Mouse (Mus musculus): Measurements from ENCODE around the gene Gm49342. TPM values are rescaled to one million over a fixed set of nuclear protein-coding genes. Genes with fewer than 3 reads are reported as not detected.
"Not testable (repeated sequence)": the region's sequence is repeated elsewhere in the genome, so short reads cannot be mapped to it uniquely, and the experiment has no call there.

Gm49342 gene
- polyA plus RNA-seq, 1 experiment = 27.3 TPM

DNA sequence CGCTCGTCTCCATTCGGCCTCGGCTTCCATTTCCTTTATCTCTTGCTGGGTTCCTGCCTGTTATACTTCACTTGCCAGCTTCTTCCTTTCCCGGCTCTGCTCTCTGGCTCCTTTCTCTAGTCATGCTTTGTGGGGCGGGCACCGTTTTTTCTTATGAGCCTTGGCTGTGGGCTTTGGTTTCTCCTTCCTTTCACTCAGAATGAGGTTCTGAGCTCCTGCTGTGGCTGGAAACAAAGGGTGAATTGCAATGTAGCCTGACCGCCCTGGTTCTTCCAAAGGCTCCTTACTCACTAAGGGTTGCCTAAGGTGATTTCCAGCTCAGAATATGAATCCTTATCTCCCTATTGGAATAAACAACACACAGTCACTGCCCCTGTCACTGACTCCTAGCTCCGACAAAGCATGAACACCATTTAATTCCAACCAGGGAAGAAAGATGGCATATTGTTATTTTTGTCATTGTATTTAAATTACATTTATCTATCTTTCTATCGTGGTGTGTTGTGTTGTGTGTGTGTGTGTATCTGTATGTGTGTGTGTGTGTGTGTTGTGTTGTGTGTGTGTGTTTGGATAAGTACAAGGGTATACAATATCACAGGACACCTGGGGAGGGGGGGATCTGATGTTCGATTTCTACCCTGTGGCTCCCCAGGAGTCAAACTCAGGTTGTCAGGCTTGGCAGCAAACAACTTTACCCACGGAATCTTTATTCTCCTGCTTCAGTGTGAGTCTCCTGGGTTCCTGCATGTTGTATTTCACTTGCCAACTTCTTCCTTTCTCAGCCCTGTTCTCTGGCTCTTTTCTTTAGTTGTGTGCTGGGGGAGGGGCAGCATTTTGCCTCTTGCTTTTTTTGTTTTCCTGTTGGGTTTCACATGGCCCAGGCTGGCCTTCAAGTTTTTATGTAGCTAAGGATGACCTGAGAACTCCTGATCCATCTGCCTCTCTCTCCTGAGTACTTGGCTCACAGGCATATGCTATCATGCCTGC lies 25.5 kb downstream of the Gm49342 start:
- Histone ChIP-seq H3K79me3 (ENCODE audit: low read depth) (no peaks in the 10 kb centered on the region), H3K36me3 (ENCODE audit: control insufficient read depth, insufficient read depth) (no peaks in the 10 kb centered on the region), H3K79me2 (ENCODE audit: control insufficient read depth, insufficient read depth) (no peaks in the 10 kb centered on the region), H3K27me3 (ENCODE audit: control insufficient read depth, insufficient read depth, insufficient read length) (no peaks in the 10 kb centered on the region), H3K4me3 (ENCODE audit: insufficient read depth, poor library complexity, severe bottlenecking) (no peak overlapping the region), H3ac (ENCODE audit: control insufficient read depth, insufficient read length, low read depth) (no peak overlapping the region)
- TF ChIP-seq CTCF (IDR thresholded peaks at IDR 0.05; ENCODE audit: control insufficient read depth, insufficient read depth, insufficient read length) (no peak), MAX (IDR thresholded peaks at IDR 0.05) (no peak), MYOG (IDR thresholded peaks at IDR 0.05; ENCODE audit: control insufficient read depth, extremely low read depth, insufficient read length) (no peak), FOSL1 (IDR thresholded peaks at IDR 0.05; ENCODE audit: insufficient read depth, low read length, poor library complexity, severe bottlenecking) (no peak), CEBPB (IDR thresholded peaks at IDR 0.05; ENCODE audit: low read depth) (no peak), MYOD1 (IDR thresholded peaks at IDR 0.05; ENCODE audit: control insufficient read depth, insufficient read length, low read depth) (no peak), USF1 (IDR thresholded peaks at IDR 0.05; ENCODE audit: low read depth) (no peak)

DNA sequence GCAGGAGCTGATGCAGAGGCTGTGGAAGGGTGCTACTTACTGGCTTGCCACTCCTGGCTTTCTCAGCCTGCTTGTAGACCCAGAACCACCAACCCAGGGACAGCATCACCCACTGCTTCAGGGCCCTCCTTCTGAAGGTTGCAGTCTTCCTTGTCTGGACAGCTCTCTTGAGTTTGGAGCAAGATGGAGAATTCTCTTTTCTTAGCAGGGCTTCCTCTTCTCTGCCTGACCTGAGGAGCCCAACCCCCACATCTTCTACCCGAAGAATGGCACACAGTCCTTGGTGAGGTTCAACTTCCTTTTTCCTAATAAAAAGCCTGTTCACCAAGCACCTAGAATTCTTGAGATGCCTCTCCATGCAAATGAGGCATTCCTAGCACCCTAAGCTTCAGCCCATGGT lies 26.5 kb downstream of the Gm49342 start:
- TF ChIP-seq CTCF (IDR thresholded peaks at IDR 0.05; ENCODE audit: control insufficient read depth, insufficient read depth, insufficient read length) (no peak), FOSL1 (IDR thresholded peaks at IDR 0.05; ENCODE audit: insufficient read depth, low read length, poor library complexity, severe bottlenecking) (no peak), MAX (IDR thresholded peaks at IDR 0.05) (no peak), CEBPB (IDR thresholded peaks at IDR 0.05; ENCODE audit: low read depth) (no peak), MYOD1 (IDR thresholded peaks at IDR 0.05; ENCODE audit: control insufficient read depth, insufficient read length, low read depth) (no peak), USF1 (IDR thresholded peaks at IDR 0.05; ENCODE audit: low read depth) (no peak), MYOG (IDR thresholded peaks at IDR 0.05; ENCODE audit: control insufficient read depth, extremely low read depth, insufficient read length) (no peak)
- Histone ChIP-seq H3K79me2 (ENCODE audit: control insufficient read depth, insufficient read depth) (no peaks in the 10 kb centered on the region), H3K27me3 (ENCODE audit: control insufficient read depth, insufficient read depth, insufficient read length) (no peaks in the 10 kb centered on the region), H3K4me3 (ENCODE audit: insufficient read depth, poor library complexity, severe bottlenecking) (no peak overlapping the region), H3K79me3 (ENCODE audit: low read depth) (no peaks in the 10 kb centered on the region), H3ac (ENCODE audit: control insufficient read depth, insufficient read length, low read depth) (no peak overlapping the region), H3K36me3 (ENCODE audit: control insufficient read depth, insufficient read depth) (no peaks in the 10 kb centered on the region)

DNA sequence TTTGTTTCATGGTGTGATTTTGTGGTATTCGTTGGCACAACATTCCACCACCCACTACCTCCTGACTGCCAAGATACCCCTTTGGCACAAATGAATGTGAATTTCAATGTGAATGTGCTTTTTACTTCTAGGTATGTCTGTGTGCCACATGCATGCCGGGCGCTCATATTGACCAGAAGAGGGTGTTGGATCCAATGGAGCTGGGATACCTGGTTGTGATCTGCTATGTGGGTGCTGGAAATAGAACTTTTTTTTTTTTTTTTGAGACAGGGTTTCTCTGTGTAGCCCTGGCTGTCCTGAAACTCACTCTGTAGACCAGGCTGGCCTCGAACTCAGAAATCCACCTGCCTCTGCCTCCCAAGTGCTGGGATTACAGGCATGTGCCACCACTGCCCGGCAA lies 28.7 kb downstream of the Gm49342 start:
- H3K79me3 ChIP-seq (ENCODE audit: low read depth); H3K4me3 ChIP-seq (ENCODE audit: insufficient read depth, poor library complexity, severe bottlenecking); H3K27me3 ChIP-seq (ENCODE audit: control insufficient read depth, insufficient read depth, insufficient read length); H3K79me2 ChIP-seq (ENCODE audit: control insufficient read depth, insufficient read depth); H3K36me3 ChIP-seq (ENCODE audit: control insufficient read depth, insufficient read depth); H3ac ChIP-seq (ENCODE audit: control insufficient read depth, insufficient read length, low read depth): not testable (repeated sequence)

DNA sequence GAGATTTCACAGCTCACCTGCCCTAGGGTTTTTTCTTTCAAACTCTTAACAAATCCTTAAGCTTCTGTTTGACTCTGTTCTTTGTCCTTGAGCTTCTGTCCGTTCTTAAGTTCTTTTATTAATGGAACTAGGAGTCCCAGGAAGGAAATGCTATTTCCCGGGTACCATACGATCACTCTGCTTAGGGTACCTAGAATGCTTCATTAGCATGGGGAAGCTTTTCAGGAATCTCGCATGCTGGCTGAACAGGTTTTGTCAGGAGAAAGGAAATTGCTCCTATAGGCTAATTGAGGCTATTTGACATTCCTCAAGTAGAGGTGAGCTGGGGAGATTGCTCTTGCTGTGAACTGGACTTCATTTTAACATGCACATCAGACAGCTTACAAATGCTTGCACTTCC lies 29.4 kb downstream of the Gm49342 start:
- H3K27me3 ChIP-seq (ENCODE audit: control insufficient read depth, insufficient read depth, insufficient read length) = no peaks in the 10 kb centered on the region
- no peak overlapping the region for H3K4me3 ChIP-seq (ENCODE audit: insufficient read depth, poor library complexity, severe bottlenecking)
- H3ac ChIP-seq (ENCODE audit: control insufficient read depth, insufficient read length, low read depth) = no peak overlapping the region
- H3K79me2 ChIP-seq (ENCODE audit: control insufficient read depth, insufficient read depth) = no peaks in the 10 kb centered on the region
- no peaks in the 10 kb centered on the region for H3K79me3 ChIP-seq (ENCODE audit: low read depth)
- TF ChIP-seq MYOG (IDR thresholded peaks at IDR 0.05; ENCODE audit: control insufficient read depth, extremely low read depth, insufficient read length) (no peak), FOSL1 (IDR thresholded peaks at IDR 0.05; ENCODE audit: insufficient read depth, low read length, poor library complexity, severe bottlenecking) (no peak), MAX (IDR thresholded peaks at IDR 0.05) (no peak), CTCF (IDR thresholded peaks at IDR 0.05; ENCODE audit: control insufficient read depth, insufficient read depth, insufficient read length) (no peak), MYOD1 (IDR thresholded peaks at IDR 0.05; ENCODE audit: control insufficient read depth, insufficient read length, low read depth) (no peak), CEBPB (IDR thresholded peaks at IDR 0.05; ENCODE audit: low read depth) (no peak), USF1 (IDR thresholded peaks at IDR 0.05; ENCODE audit: low read depth) (no peak)
- H3K36me3 ChIP-seq (ENCODE audit: control insufficient read depth, insufficient read depth) = no peaks in the 10 kb centered on the region

DNA sequence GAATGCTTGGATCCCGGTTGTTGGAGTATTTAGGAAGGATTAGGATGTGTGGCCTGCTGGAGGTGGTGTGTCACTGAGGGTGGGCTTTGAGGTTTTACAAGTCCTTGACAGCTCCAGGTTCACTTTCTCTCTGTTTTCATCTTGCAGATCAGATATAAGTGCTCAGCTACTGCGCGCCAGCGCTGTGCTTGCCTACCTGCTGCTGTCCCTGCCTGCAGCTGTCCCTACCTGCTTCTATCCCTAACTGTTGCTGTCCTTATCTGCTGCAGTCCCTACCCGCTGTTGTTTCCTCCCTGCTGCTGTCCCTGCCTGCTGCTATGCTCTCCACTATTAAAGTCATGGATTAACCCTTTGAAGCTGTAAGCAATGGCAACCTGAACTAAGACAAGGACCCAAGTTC lies 30.7 kb downstream of the Gm49342 start:
- TF ChIP-seq CEBPB (IDR thresholded peaks at IDR 0.05; ENCODE audit: low read depth) (no peak), USF1 (IDR thresholded peaks at IDR 0.05; ENCODE audit: low read depth) (no peak), FOSL1 (IDR thresholded peaks at IDR 0.05; ENCODE audit: insufficient read depth, low read length, poor library complexity, severe bottlenecking) (no peak), MYOD1 (IDR thresholded peaks at IDR 0.05; ENCODE audit: control insufficient read depth, insufficient read length, low read depth) (no peak), MYOG (IDR thresholded peaks at IDR 0.05; ENCODE audit: control insufficient read depth, extremely low read depth, insufficient read length) (no peak)
- no peaks in the 10 kb centered on the region for H3K79me2 ChIP-seq (ENCODE audit: control insufficient read depth, insufficient read depth)
- no peaks in the 10 kb centered on the region for H3K27me3 ChIP-seq (ENCODE audit: control insufficient read depth, insufficient read depth, insufficient read length)
- no peaks in the 10 kb centered on the region for H3K36me3 ChIP-seq (ENCODE audit: control insufficient read depth, insufficient read depth)
- H3K4me3 ChIP-seq (ENCODE audit: insufficient read depth, poor library complexity, severe bottlenecking) = no peak overlapping the region
- H3K79me3 ChIP-seq (ENCODE audit: low read depth) = no peaks in the 10 kb centered on the region
- H3ac ChIP-seq (ENCODE audit: control insufficient read depth, insufficient read length, low read depth) = no peak overlapping the region

DNA sequence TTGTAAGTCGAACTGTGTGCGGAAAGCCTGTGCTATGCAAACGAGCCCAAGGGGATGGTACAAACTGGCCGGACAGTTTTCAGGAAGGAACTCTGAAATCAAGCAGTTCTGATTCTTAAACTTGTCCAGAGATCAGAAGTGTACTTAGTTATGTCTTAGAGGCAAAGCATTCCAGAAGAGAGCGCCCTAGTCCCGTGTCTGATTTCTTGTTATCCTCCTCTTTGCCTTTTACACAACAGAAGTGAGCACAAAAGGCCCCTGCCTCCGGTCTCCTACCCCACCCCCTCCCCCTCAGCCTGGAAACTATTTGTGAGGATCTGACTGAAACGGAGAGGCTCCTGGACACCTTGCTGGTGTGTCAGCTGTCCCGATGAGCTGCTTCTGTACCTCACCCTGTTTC lies 32.4 kb downstream of the Gm49342 start:
- Histone ChIP-seq H3K79me3 (ENCODE audit: low read depth) (no peaks in the 10 kb centered on the region), H3K4me3 (ENCODE audit: insufficient read depth, poor library complexity, severe bottlenecking) (no peak overlapping the region), H3K79me2 (ENCODE audit: control insufficient read depth, insufficient read depth) (no peaks in the 10 kb centered on the region), H3K27me3 (ENCODE audit: control insufficient read depth, insufficient read depth, insufficient read length) (no peaks in the 10 kb centered on the region), H3ac (ENCODE audit: control insufficient read depth, insufficient read length, low read depth) (no peak overlapping the region), H3K36me3 (ENCODE audit: control insufficient read depth, insufficient read depth) (no peaks in the 10 kb centered on the region)
- TF ChIP-seq FOSL1 (IDR thresholded peaks at IDR 0.05; ENCODE audit: insufficient read depth, low read length, poor library complexity, severe bottlenecking) = no peak
- TF ChIP-seq USF1 (IDR thresholded peaks at IDR 0.05; ENCODE audit: low read depth) = no peak
- TF ChIP-seq MYOD1 (IDR thresholded peaks at IDR 0.05; ENCODE audit: control insufficient read depth, insufficient read length, low read depth) = no peak
- no peak for TF ChIP-seq CEBPB (IDR thresholded peaks at IDR 0.05; ENCODE audit: low read depth)
- no peak for TF ChIP-seq MYOG (IDR thresholded peaks at IDR 0.05; ENCODE audit: control insufficient read depth, extremely low read depth, insufficient read length)
- no peak for TF ChIP-seq MAX (IDR thresholded peaks at IDR 0.05)
- TF ChIP-seq CTCF (IDR thresholded peaks at IDR 0.05; ENCODE audit: control insufficient read depth, insufficient read depth, insufficient read length) = no peak

DNA sequence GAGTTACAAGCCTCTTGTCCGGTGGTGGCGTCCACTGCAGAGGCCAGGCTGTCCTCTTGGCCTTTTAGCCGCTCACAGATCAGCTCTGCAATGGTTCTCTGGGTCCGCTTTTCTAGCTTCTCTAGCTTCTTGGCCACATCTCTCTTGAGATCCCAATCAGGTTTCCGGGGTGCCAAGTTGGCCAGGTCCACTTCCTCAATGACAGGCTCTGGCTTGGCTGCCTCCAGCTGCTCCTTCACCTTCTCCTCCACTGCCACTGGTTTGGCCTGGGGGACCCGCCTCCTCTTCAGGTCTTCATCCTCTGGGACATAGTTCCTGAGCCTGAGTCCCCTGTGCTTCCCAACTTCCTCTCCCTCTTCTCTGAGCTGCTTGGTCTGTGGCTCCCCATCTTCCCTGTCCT lies 34.1 kb downstream of the Gm49342 start:
- H3K27me3 ChIP-seq (ENCODE audit: control insufficient read depth, insufficient read depth, insufficient read length); H3K36me3 ChIP-seq (ENCODE audit: control insufficient read depth, insufficient read depth); H3ac ChIP-seq (ENCODE audit: control insufficient read depth, insufficient read length, low read depth); H3K4me3 ChIP-seq (ENCODE audit: insufficient read depth, poor library complexity, severe bottlenecking); H3K79me2 ChIP-seq (ENCODE audit: control insufficient read depth, insufficient read depth); H3K79me3 ChIP-seq (ENCODE audit: low read depth): not testable (repeated sequence)
